Mouse (Mus musculus) gastrocnemius, adult 2 months (tissue): ENCODE measurements around the gene Grm4. TPM values are rescaled to one million over a fixed set of nuclear protein-coding genes. Genes with fewer than 3 reads are reported as not detected.

Experiments used
- DNase-seq: peaks from one replicate; pipeline ENCODE4 v3.0.0; 2022
- H3K27ac ChIP-seq: fragments of 200-600 bp; 2 replicates; pipeline ENCODE4 v1.8.1; 2022; ENCODE audit warnings: mild to moderate bottlenecking
- H3K4me3 ChIP-seq: fragments of 200-600 bp; 2 replicates; pipeline ENCODE4 v1.8.1; 2022; ENCODE audit warnings: mild to moderate bottlenecking, moderate library complexity
- CTCF ChIP-seq: fragments of 200-600 bp; IDR thresholded peaks from 2 replicates; pipeline ENCODE4 v1.8.1; 2022; ENCODE audit warnings: antibody characterized with exemption, mild to moderate bottlenecking, moderate library complexity
- intact Hi-C: fragments of 180-260 bp; cut with DNase I; formaldehyde crosslinking; loops from one replicate; pipeline ENCODE4 v1.15.1; 2025
- total RNA-seq, 2 experiments: library from RNA; stranded (reverse); gene quantifications; 2 replicates each; pipeline ENCODE4 v1.2.3; 2021

Grm4 gene
- total RNA-seq, 2 experiments from 2014 or later, result not detected

GRCm38 (mm10) chr17:27506871-27507590 is 14.2 kb downstream of the Grm4 start:
- no peak for DNase-seq
- TF ChIP-seq CTCF, result no peak
- Histone ChIP-seq H3K27ac (no peak overlapping the region), H3K4me3 (no peak overlapping the region)
- intact Hi-C loops, result no loop called here

DNA sequence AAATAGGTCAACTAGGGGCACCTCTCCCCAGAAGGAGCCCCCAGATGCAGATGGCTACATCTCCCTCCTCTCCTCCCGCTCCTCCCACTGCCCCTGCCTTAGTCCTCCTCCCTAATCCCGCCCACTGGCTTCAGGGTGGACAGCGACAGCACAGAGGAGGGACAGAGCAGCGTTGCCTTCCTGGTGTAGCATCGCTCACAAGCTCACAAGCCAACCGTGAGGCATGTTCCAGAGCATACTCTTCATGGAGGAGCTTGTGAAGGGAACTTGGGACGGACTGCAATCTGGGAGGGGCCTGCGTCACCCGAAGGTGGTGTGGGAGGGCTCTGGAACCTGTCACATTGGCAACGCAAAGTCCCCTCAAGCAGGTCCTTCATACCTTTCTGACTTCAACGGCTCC is 14.8 kb downstream of the Grm4 start:
- H3K27ac ChIP-seq, result no peak overlapping the region
- intact Hi-C loops, result no loop called here
- TF ChIP-seq CTCF, result no peak
- no peak overlapping the region for H3K4me3 ChIP-seq
- DNase-seq, result no peak

GRCm38 (mm10) chr17:27505221-27505881 is 15.9 kb downstream of the Grm4 start:
- Histone ChIP-seq H3K4me3 (no peak overlapping the region), H3K27ac (no peak overlapping the region)
- intact Hi-C loops, result no loop called here
- no peak for DNase-seq
- no peak for TF ChIP-seq CTCF

- H3K27ac ChIP-seq, result no peak overlapping the region
- intact Hi-C loops, result no loop called here
These were observed 17.3 kb downstream of the Grm4 start for GRCm38 (mm10) chr17:27503869-27504268.

GRCm38 (mm10) chr17:27502736-27503445 is 18.3 kb downstream of the Grm4 start:
- no peak for TF ChIP-seq CTCF
- Histone ChIP-seq H3K4me3 (no peak overlapping the region), H3K27ac (no peak overlapping the region)
- intact Hi-C loops, result no loop called here
- DNase-seq, result no peak

More at GRCm38 (mm10) chr17:27503869-27504268, 17.3 kb downstream of the Grm4 start:
- no peak for DNase-seq
- no peak for TF ChIP-seq CTCF
- H3K4me3 ChIP-seq, result no peak overlapping the region

DNA sequence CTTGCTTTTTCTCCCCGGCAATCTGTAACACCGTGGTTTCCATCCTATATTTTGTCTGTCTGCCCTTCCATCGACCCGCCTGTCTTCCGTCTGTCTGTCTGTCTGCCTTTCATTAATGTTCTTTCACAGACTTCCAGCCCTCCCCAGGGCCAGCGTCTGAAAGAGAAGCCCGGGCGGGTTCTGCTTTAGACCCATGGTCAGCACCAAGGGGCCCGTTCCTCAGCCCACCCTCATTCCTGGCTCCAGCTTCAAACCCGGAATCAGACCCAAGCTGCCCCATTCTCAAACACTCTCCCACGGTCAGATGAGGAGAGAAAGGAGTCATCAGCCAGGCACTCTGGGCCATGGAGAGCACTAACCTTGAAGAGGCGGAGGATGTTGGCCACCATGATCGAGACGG is 18.9 kb downstream of the Grm4 start:
- no peak for DNase-seq
- Histone ChIP-seq H3K4me3 (no peak overlapping the region), H3K27ac (no peak overlapping the region)
- intact Hi-C loops, result no loop called here
- TF ChIP-seq CTCF, result no peak

GRCm38 (mm10) chr17:27501331-27502251 is 19.6 kb downstream of the Grm4 start:
- intact Hi-C loops, result no loop called here
- no peak for DNase-seq
- Histone ChIP-seq H3K4me3 (no peak overlapping the region), H3K27ac (no peak overlapping the region)
- no peak for TF ChIP-seq CTCF

DNA sequence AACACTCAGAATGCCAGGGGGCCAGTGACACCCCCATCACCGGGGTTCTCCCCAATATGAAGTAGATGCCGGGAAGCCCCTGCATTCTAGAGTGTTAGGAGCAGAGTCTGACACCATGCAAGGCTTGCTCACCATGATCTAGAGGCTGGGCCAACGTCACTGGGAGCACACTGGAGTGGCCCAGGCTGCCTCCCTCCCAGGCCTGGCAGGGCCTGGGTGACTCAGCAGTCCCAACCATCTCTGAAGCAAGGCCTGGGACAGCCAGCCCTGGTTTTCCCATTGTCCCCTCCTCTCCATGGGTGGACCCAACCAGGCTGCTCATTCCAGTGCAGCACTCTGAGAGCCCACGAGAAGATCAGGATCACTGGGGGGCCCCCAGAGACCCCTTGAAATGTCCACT is 20.4 kb downstream of the Grm4 start:
- no peak overlapping the region for H3K4me3 ChIP-seq
- TF ChIP-seq CTCF, result no peak
- intact Hi-C loops, result no loop called here
- H3K27ac ChIP-seq, result no peak overlapping the region
- no peak for DNase-seq

- no peak overlapping the region for H3K4me3 ChIP-seq
- no peak for TF ChIP-seq CTCF
- H3K27ac ChIP-seq, result no peak overlapping the region
- DNase-seq, result no peak
- intact Hi-C loops, result no loop called here
These were observed 22.1 kb downstream of the Grm4 start for GRCm38 (mm10) chr17:27499080-27499479.

GRCm38 (mm10) chr17:27497798-27498197 is 23.4 kb downstream of the Grm4 start:
- no peak for DNase-seq
- TF ChIP-seq CTCF, result no peak
- H3K4me3 ChIP-seq, result no peak overlapping the region
- no peak overlapping the region for H3K27ac ChIP-seq
- intact Hi-C loops, result no loop called here

GRCm38 (mm10) chr17:27495008-27495540 is 26.1 kb downstream of the Grm4 start:
- intact Hi-C loops, result no loop called here
- no peak for DNase-seq
- TF ChIP-seq CTCF, result no peak
- Histone ChIP-seq H3K4me3 (no peak overlapping the region), H3K27ac (no peak overlapping the region)

DNA sequence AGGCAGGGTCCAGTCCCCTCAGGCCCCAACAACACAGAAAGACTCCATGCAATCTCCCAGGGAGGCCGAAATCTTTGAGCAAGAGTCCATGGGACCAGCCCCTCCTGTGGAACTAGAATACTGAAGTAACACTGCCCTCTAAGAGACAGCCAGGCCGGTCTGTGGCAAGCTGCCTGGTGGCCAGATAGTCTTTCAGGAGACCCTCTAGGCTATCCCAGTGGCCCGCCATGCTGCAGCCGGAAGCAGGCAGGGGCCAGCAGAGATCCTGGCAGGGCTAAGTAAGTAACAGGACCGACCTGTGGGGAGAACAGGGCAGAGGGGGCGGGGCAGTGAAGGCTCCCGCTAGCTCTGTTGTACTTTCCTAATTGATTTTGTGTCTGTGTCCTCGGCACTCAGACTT is 27.2 kb downstream of the Grm4 start:
- Histone ChIP-seq H3K4me3 (no peak overlapping the region), H3K27ac (no peak overlapping the region)
- intact Hi-C loops, result no loop called here
- DNase-seq, result no peak
- TF ChIP-seq CTCF, result no peak
